Mouse (Mus musculus) megakaryocyte, embryonic 14.5 days (primary cell): Measurements from ENCODE around the gene Rcor1.

Experiments
- FLI1 ChIP-seq: IDR thresholded peaks from 2 replicates; pipeline ENCODE4 v1.6.1; 2012; ENCODE audit warnings: low read length, inconsistent platforms, mixed read lengths
- GATA1 ChIP-seq: IDR thresholded peaks from 3 replicates; pipeline ENCODE4 v1.6.1; 2012; ENCODE audit warnings: mixed read lengths, low read length, inconsistent platforms, borderline replicate concordance

- TF ChIP-seq FLI1 (no peak), GATA1 (no peak)
Measured at GRCm38 (mm10) chr12:111048201-111048600, 9.1 kb downstream of the Rcor1 start.
